Mouse (Mus musculus): ENCODE measurements around the gene Zfp94. TPM values are rescaled to one million over a fixed set of nuclear protein-coding genes. Genes with fewer than 3 reads are reported as not detected.

Zfp94 gene
- polyA plus RNA-seq, 1 experiment from 2014 or later = 13.2 TPM

DNA sequence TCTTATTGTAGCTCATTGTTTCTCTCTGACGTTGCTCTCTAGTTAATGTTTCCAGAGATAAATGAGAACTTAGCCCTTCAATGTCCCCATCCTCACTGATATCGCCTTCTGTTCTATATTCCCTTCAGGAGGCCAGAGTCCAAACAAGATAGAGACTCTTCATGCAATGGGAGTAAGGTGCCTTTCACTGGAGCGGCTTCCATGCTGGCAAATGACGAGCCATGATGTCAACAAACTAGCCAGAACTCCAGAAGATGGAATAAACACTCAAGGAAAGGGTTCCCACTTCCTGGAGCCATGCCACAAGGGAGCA, 56.5 kb downstream of the Zfp94 start:
- ATAC-seq (ENCODE audit: insufficient number of reproducible peaks, low FRiP score, low TSS enrichment, low read depth) = no peak

DNA sequence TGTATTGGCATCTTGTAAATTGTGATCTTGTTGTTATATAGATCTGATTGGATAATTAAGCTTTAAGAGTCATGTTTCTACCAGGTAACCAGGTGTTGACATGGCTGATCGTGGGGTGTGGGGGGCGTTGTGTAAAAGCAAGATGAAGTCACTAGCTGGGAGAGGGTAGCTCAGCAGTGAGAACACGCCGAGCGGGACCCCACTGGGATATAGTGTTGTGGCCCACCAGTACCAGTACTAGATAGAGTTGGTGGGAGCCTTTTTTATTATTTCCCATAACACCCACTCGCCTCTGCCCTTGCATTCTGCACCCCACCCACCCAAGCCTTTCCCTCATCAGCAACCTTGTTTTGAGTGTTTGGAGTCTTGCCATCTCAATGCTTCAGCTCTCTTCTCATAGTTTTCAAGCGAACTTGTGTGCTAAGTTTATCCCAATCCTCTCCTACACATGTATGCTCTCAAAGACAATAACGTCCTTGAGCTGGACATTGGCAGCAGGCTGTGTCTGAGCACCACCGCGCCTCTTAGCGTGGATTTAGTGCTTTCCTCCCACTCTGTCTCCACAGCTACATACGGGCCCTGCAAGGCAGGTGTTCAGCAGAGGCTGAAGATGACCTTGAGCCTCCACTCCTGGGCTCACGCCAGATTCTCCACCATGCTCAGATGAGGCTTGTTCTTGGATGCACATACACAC, 57.0 kb downstream of the Zfp94 start:
- no peaks in the 10 kb centered on the region for H3K27me3 ChIP-seq (ENCODE audit: control insufficient read depth, insufficient read depth, low read length)
- DNase-seq (ENCODE audit: low spot score) = no peak
- WGBS = 89% methylated on average over 13 of the region's 13 CpGs
- no peak overlapping the region for H3K4me2 ChIP-seq (ENCODE audit: low read depth, severe bottlenecking)
- H3K9me3 ChIP-seq (ENCODE audit: control insufficient read depth, low read length) = no peaks in the 10 kb centered on the region
- H3K4me1 ChIP-seq (ENCODE audit: control insufficient read depth, insufficient read depth, low read length) = no peaks in the 10 kb centered on the region
- no peak overlapping the region for H3K27ac ChIP-seq (replicated peaks; ENCODE audit: low read depth, low read length)
- ATAC-seq (ENCODE audit: insufficient number of reproducible peaks, low FRiP score, low TSS enrichment, low read depth) = no peak
- H3K9ac ChIP-seq (ENCODE audit: low read length) = no peak overlapping the region
- H3K36me3 ChIP-seq (ENCODE audit: control insufficient read depth, insufficient read depth, low read length) = no peaks in the 10 kb centered on the region
- no peak overlapping the region for H3K4me3 ChIP-seq (ENCODE audit: low read depth, low read length)

More for the DNA sequence above, 56.5 kb downstream of the Zfp94 start:
- no peak overlapping the region for H3K9ac ChIP-seq (ENCODE audit: low read length)
- H3K4me1 ChIP-seq (ENCODE audit: control insufficient read depth, insufficient read depth, low read length) = no peaks in the 10 kb centered on the region
- no peak for DNase-seq (ENCODE audit: low spot score)
- H3K27ac ChIP-seq (replicated peaks; ENCODE audit: low read depth, low read length) = no peak overlapping the region
- no peaks in the 10 kb centered on the region for H3K9me3 ChIP-seq (ENCODE audit: control insufficient read depth, low read length)
- no peaks in the 10 kb centered on the region for H3K27me3 ChIP-seq (ENCODE audit: control insufficient read depth, insufficient read depth, low read length)
- no peak overlapping the region for H3K4me2 ChIP-seq (ENCODE audit: low read depth, severe bottlenecking)
- no peaks in the 10 kb centered on the region for H3K36me3 ChIP-seq (ENCODE audit: control insufficient read depth, insufficient read depth, low read length)
- H3K4me3 ChIP-seq (ENCODE audit: low read depth, low read length) = no peak overlapping the region
- 90% methylated on average over 4 of the region's 4 CpGs for WGBS

GRCm38 (mm10) chr7:24254633-24255474, 61.6 kb downstream of the Zfp94 start, which contains the start of gene Zfp108:
TSS of gene Zfp108 (plus strand) at chr7:24254794.
- Histone ChIP-seq H3K4me3 (ENCODE audit: low read depth, low read length) (peak within 1 kb of the TSS; percentile 48), H3K27me3 (ENCODE audit: control insufficient read depth, insufficient read depth, low read length) (no peaks in the 10 kb centered on the region), H3K9ac (ENCODE audit: low read length) (peak within 1 kb of the TSS; percentile 64), H3K36me3 (ENCODE audit: control insufficient read depth, insufficient read depth, low read length) (no peaks in the 10 kb centered on the region), H3K9me3 (ENCODE audit: control insufficient read depth, low read length) (no peaks in the 10 kb centered on the region), H3K4me2 (ENCODE audit: low read depth, severe bottlenecking) (peak within 1 kb of the TSS; percentile 64), H3K4me1 (ENCODE audit: control insufficient read depth, insufficient read depth, low read length) (no peaks in the 10 kb centered on the region), H3K27ac (replicated peaks; ENCODE audit: low read depth, low read length) (no peak within 1 kb of the TSS)
- DNase-seq (ENCODE audit: low spot score) (peak; percentile 79), ATAC-seq (ENCODE audit: insufficient number of reproducible peaks, low FRiP score, low TSS enrichment, low read depth) (peak; percentile 79)
- 21% methylated on average over 21 of the region's 21 CpGs for WGBS

DNA sequence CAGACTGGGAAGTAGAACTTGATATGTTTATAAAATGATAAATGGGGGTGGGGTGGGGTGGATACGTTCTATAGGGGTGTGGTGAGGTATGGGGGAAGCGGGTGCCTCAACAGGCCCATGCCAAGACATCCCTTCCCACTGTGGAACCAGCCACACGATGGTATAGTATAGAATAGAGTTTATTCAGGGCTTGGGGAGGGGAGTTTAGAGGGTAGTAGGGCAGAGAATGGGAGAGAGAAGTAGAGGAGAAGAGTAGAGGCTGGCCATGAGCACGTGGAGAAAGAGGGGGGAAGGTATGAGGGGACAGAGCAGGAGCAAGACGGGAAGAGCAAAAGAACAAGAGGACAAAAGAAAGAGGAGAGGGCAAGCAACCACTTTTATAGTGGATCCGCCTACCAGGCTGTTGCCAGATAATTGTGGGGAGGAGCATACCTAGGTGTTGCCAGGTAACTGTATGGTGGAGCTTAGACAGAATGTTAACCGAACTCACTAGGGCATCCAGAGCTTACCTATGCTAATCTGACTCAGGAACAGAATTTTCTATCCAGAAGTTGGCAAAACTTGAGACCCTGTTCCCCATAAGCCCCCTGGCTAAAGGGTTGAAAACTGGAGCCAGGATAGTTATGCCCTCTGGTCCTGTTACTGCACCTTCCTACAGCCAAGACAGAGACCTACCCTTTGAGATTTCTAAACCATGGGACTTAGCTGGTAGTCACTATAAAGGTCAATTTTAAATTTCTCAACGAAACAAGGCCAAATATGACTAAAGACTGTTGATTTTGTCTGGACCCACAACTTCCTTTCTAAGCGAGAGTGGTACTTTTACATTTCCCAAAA, 62.5 kb downstream of the Zfp94 start:
- DNase-seq (ENCODE audit: low spot score) = no peak
- peak; percentile 44; the same call in 1 of the 2 replicates for ATAC-seq (ENCODE audit: insufficient number of reproducible peaks, low FRiP score, low TSS enrichment, low read depth)
- Histone ChIP-seq H3K27ac (replicated peaks; ENCODE audit: low read depth, low read length) (no peak overlapping the region), H3K9ac (ENCODE audit: low read length) (no peak overlapping the region), H3K27me3 (ENCODE audit: control insufficient read depth, insufficient read depth, low read length) (no peaks in the 10 kb centered on the region), H3K9me3 (ENCODE audit: control insufficient read depth, low read length) (no peaks in the 10 kb centered on the region), H3K36me3 (ENCODE audit: control insufficient read depth, insufficient read depth, low read length) (no peaks in the 10 kb centered on the region), H3K4me2 (ENCODE audit: low read depth, severe bottlenecking) (peak overlapping the region; percentile 64), H3K4me3 (ENCODE audit: low read depth, low read length) (no peak overlapping the region), H3K4me1 (ENCODE audit: control insufficient read depth, insufficient read depth, low read length) (no peaks in the 10 kb centered on the region)
- 64% methylated on average over 9 of the region's 9 CpGs for WGBS

Small RNA genes within 50 kb of the gene (microRNA-seq; reads per million reads assigned to microRNA genes)
- not detected for gene Gm27592

Other genes starting within 250 kb of the Zfp94 start
- 30.7 and 30.9 TPM in 2 replicates for gene Zfp180, start 234.7 kb downstream of the Zfp94 start, polyA plus RNA-seq (2014; fragmentation: Nextera tagmentation; extraction: Ambion mirVana)
- 3.3 and 5.4 TPM in 2 replicates for gene Zfp112, start 204.4 kb downstream of the Zfp94 start, polyA plus RNA-seq (2014; fragmentation: Nextera tagmentation; extraction: Ambion mirVana)
- 18.4 and 18.5 TPM in 2 replicates for gene Zfp235, start 182.5 kb downstream of the Zfp94 start, polyA plus RNA-seq (2014; fragmentation: Nextera tagmentation; extraction: Ambion mirVana)
- gene Zfp114, start 141.6 kb downstream of the Zfp94 start, polyA plus RNA-seq (2014; fragmentation: Nextera tagmentation; extraction: Ambion mirVana) = 5.3 and 5.9 TPM in 2 replicates
- 12.8 and 14.2 TPM in 2 replicates for gene Zfp111, start 105.2 kb downstream of the Zfp94 start, polyA plus RNA-seq (2014; fragmentation: Nextera tagmentation; extraction: Ambion mirVana)
- gene Zfp109, start 79.1 kb downstream of the Zfp94 start, polyA plus RNA-seq (2014; fragmentation: Nextera tagmentation; extraction: Ambion mirVana) = 4.9 and 5.8 TPM in 2 replicates
- gene Zfp108, start 61.9 kb downstream of the Zfp94 start, polyA plus RNA-seq (2014; fragmentation: Nextera tagmentation; extraction: Ambion mirVana) = 3.1 and 3.8 TPM in 2 replicates
- 10.4 and 10.6 TPM in 2 replicates for gene Zfp93, start 46.2 kb downstream of the Zfp94 start, polyA plus RNA-seq (2014; fragmentation: Nextera tagmentation; extraction: Ambion mirVana)
- 50.1 and 51.2 TPM in 2 replicates for gene Zfp61, start 15.4 kb downstream of the Zfp94 start, polyA plus RNA-seq (2014; fragmentation: Nextera tagmentation; extraction: Ambion mirVana)
- gene Tescl, start 17.3 kb upstream of the Zfp94 start, polyA plus RNA-seq (2014; fragmentation: Nextera tagmentation; extraction: Ambion mirVana) = not detected in 2 replicates
- gene Lypd5, start 32.5 kb upstream of the Zfp94 start, polyA plus RNA-seq (2014; fragmentation: Nextera tagmentation; extraction: Ambion mirVana) = not detected in 2 replicates
- 2.6 and 2.7 TPM in 2 replicates for gene Kcnn4, start 53.6 kb upstream of the Zfp94 start, polyA plus RNA-seq (2014; fragmentation: Nextera tagmentation; extraction: Ambion mirVana)
- gene Smg9, start 83.0 kb upstream of the Zfp94 start, polyA plus RNA-seq (2014; fragmentation: Nextera tagmentation; extraction: Ambion mirVana) = 20.2 and 22.1 TPM in 2 replicates
- not detected in 2 replicates for gene Irgc1, start 135.6 kb upstream of the Zfp94 start, polyA plus RNA-seq (2014; fragmentation: Nextera tagmentation; extraction: Ambion mirVana)
- 2.1 and 2.3 TPM in 2 replicates for gene Plaur, start 145.8 kb upstream of the Zfp94 start, polyA plus RNA-seq (2014; fragmentation: Nextera tagmentation; extraction: Ambion mirVana)
- gene Cadm4, start 165.4 kb upstream of the Zfp94 start, polyA plus RNA-seq (2014; fragmentation: Nextera tagmentation; extraction: Ambion mirVana) = 1.9 and 2.2 TPM in 2 replicates
- gene Zfp428, start 190.3 kb upstream of the Zfp94 start, polyA plus RNA-seq (2014; fragmentation: Nextera tagmentation; extraction: Ambion mirVana) = 65.6 and 75.7 TPM in 2 replicates
- 0.48 and 0.52 TPM in 2 replicates for gene AC161166.1, start 195.8 kb upstream of the Zfp94 start, polyA plus RNA-seq (2014; fragmentation: Nextera tagmentation; extraction: Ambion mirVana)
- 7.5 and 8.1 TPM in 2 replicates for gene Irgq, start 214.0 kb upstream of the Zfp94 start, polyA plus RNA-seq (2014; fragmentation: Nextera tagmentation; extraction: Ambion mirVana)
- gene Pinlyp, start 229.5 kb upstream of the Zfp94 start, polyA plus RNA-seq (2014; fragmentation: Nextera tagmentation; extraction: Ambion mirVana) = 0.19 TPM in 1 of 2 replicates, not detected in the other
- 141 and 148 TPM in 2 replicates for gene Xrcc1, start 229.6 kb upstream of the Zfp94 start, polyA plus RNA-seq (2014; fragmentation: Nextera tagmentation; extraction: Ambion mirVana)